27 mouse cellular contexts compared by ENCODE assay signal in the genomic region with DNA sequence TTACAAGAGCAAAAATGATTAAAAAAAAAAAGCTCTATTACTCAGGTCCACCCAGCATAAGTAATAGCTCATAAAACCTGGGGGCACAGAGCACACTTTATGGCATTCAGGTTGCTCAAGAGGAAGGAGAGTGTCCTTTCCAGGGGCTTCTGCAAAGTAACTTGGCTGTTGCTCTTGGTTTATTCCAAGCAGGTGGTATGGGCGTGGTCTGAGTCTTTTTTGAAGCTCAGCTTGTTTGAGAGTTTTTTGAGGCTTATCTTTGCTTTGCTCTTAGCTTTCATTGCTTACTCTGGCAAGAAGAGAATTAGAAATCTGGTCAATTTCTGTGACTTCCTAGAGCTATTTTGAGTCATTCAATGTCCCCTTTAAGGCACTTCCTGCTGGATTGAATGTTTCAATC.
"Had no signal": no experiment of that assay in that cellular context is flagged by ENCODE, and none has a peak within 500 bp of the region (broad histone marks: within the 10 kb centered on the region; RNA-seq: fewer than 3 reads in every experiment).

No protein-coding gene starts in this region.

- H3K36me3 ChIP-seq: embryonic facial prominence, embryonic 10.5 days; embryonic facial prominence, embryonic 12.5 days; embryonic facial prominence, embryonic 13.5 days; embryonic facial prominence, embryonic 15.5 days; forebrain, embryonic 10.5 days; forebrain, embryonic 12.5 days; forebrain, embryonic 15.5 days had no signal

- H3K27me3 ChIP-seq: embryonic facial prominence, embryonic 12.5 days; embryonic facial prominence, embryonic 13.5 days; embryonic facial prominence, embryonic 15.5 days; forebrain, embryonic 12.5 days; forebrain, embryonic 13.5 days; forebrain, embryonic 15.5 days had no signal

- H3K4me1 ChIP-seq: embryonic facial prominence, embryonic 10.5 days; embryonic facial prominence, embryonic 12.5 days; embryonic facial prominence, embryonic 13.5 days; embryonic facial prominence, embryonic 15.5 days; forebrain, embryonic 10.5 days; forebrain, embryonic 12.5 days; forebrain, embryonic 13.5 days; forebrain, embryonic 15.5 days had no signal

- DNase-seq: cerebellum, adult 18-20 months; cerebellum, adult 2 months; cerebellum, adult 8-10 months; cerebellum, adult 9-10 months; cerebellum, adult 9-11 months; cerebellum, postnatal 10 days; cerebellum, postnatal 14 days; cerebellum, postnatal 25 days; embryo, embryonic 11 days; forebrain, postnatal 0 days; gastrocnemius, adult 2 months; gastrocnemius, postnatal 10 days; gastrocnemius, postnatal 14 days; gastrocnemius, postnatal 25 days; gastrocnemius, postnatal 36 days; heart, adult 11 months; heart, adult 18-20 months; heart, adult 2 months had no signal

- H3K27ac ChIP-seq: embryonic facial prominence, embryonic 10.5 days; embryonic facial prominence, embryonic 12.5 days; embryonic facial prominence, embryonic 13.5 days; embryonic facial prominence, embryonic 15.5 days; forebrain, embryonic 10.5 days; forebrain, embryonic 12.5 days; forebrain, embryonic 13.5 days; forebrain, embryonic 15.5 days; gastrocnemius, adult 2 months; heart, adult 2 months had no signal

- H3K4me3 ChIP-seq: embryonic facial prominence, embryonic 10.5 days; embryonic facial prominence, embryonic 12.5 days; embryonic facial prominence, embryonic 13.5 days; embryonic facial prominence, embryonic 15.5 days; erythroblast, embryonic 14.5 days; forebrain, embryonic 10.5 days; forebrain, embryonic 12.5 days; forebrain, embryonic 13.5 days; forebrain, embryonic 15.5 days; gastrocnemius, adult 2 months; heart, adult 2 months had no signal
